Mouse (Mus musculus): ENCODE measurements around the gene Lrba. TPM values are rescaled to one million over a fixed set of nuclear protein-coding genes. Genes with fewer than 3 reads are reported as not detected.

Lrba gene
- total RNA-seq, 2 experiments from 2014 or later, result 7.5 to 13.4 TPM

DNA sequence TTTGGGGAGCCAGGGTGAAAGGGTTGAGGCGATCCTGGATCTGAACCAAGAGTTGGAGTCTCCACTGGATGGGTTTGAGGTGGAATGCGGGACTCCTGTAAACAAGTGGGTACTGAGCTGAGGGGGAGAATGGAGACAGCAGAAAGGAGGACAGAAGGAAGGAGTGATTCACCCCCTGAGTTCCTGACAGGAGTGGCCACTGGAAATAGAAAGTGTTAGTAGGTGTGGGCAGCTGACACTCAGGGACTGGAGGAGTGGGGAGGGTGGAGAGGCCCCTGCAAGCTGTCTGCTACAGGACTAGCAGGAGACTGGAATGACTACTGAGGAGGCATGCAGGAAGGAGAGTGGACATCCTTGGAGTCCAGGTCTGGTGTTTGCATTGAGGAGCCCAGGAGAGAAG is 422.3 kb downstream of the Lrba start:
- ATAC-seq (ENCODE audit: poor library complexity, severe bottlenecking), result no peak

DNA sequence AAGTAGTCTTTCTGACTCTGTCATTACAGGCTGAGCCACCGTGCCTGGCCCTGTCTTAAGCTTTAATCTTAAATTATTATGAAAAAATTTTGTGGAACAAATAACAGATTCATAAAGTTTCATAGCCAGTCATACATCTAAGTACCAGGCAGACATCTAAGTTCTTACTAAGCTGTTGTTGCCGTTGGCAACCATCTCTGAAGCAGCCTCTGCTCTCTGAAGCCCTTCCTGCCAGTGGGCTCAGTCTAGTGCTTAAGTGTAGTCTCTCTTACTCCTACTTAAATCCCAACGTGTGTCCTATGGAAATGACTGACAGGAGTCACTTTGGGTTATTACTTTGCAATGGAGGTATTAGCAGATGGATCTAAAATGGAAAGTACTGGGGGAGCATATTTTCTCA is 426.5 kb downstream of the Lrba start:
- ATAC-seq (ENCODE audit: poor library complexity, severe bottlenecking), result no peak

DNA sequence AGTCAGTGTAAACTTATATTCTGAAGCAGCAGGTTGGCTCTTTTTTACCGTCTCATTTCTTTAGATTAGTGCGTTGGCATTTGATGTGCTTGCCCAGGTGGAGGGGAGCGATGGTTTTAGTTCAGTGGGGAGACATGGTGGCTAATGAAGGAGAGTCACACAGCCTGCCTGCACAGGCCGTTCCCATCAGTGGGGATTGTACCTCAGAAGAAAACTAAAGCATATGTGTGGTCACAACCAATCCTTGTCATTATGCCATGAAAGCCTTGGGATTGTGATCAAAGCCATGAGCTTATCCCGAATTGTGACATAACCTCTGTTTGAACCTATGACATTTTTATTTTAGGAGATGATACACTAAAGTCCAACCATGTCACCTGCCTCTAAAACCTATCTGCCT is 434.8 kb downstream of the Lrba start:
- ATAC-seq (ENCODE audit: poor library complexity, severe bottlenecking), result no peak

DNA sequence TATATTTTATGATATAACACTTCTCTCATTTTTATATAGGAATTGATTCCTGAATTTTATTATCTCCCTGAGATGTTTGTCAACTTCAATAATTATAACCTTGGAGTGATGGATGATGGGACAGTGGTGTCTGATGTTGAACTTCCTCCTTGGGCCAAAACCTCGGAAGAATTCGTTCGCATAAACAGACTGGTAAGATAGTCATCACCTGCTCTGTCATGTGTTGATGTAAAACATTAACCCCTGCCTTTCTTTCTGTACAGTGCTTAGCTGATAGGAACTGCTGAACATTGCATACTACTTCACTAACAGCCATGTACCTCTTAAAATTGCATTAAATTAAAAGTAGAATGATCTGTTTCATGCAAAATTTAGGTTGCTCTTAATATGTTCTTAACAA is 439.9 kb downstream of the Lrba start:
- no peak for ATAC-seq (ENCODE audit: poor library complexity, severe bottlenecking)

DNA sequence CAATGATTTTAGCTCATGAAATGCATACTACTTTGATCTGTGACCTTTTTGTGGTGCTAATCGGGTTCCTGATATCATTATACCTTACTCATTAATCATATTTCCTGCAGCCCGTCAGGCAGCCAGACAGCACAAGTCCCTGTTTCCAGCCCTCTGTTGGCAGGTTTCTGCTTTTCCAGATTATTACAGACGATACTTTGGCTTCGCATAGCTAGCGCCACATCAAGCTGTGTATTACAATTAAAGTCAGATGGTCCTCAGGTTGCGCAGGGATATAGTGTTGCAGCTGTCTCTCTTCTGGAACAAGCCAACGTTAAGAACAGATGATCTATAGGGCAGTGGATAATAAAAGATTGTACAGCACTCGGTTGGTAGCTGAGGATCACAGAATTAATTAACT is 443.7 kb downstream of the Lrba start:
- ATAC-seq (ENCODE audit: poor library complexity, severe bottlenecking), result no peak

DNA sequence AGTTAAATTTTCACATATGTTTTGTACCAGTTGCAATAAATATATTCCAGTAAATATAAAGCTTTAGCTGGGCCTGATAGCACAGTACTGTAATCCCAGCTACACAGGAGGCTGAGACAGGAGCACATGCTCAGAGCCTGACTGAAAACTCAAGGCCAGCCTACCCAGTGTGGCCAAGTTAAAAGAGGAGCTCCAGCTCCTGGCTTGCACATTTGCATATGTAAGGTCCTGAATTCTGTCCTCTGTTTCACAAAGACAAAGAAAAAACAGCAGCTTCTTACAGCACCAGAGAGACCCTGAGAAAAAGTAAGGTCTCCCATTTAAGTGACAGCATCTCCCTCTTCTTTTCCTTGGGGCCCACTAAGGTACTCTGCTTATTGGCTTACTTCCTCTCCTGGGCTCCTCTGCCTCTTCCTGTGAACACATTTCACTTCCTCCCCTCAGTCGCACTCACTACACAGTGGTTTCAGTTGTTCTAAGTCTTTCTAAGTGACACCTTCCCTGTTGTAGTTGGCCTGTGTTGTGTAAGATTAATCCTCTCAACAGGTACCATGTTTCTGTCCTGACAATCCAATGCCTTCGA is 453.2 kb downstream of the Lrba start:
- ATAC-seq (ENCODE audit: poor library complexity, severe bottlenecking), result peak; percentile 89

DNA sequence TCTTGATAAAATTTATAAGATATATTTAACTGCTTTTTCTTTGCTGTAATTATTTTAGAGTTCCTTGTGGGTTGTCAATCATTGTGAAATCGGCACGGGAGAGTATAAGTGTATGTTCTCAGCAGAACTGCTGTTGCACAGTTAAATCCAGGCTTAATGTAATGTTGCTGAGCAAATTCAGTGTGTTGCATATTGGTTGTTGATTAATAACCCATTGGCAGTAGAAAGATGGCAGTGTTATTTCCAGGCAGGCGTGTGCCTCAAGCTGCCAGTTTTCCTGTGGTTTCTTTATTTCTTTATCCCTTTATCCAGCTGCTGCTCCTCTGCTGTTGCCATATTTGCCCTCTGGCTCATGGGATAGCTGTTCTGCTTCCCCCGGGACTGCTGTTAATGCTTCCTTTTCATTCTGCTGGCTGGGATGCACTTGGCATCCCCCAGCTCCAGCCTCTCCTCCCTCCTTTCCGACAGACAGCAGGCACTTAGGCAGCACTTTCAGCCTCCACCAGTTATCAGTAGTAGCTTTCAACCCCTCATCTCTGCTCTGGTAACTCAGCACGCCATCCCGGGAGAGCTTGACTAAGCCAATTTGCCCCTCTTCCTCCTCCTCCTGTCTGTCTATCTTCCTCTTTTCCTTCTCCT is 463.2 kb downstream of the Lrba start:
- ATAC-seq (ENCODE audit: poor library complexity, severe bottlenecking), result no peak

DNA sequence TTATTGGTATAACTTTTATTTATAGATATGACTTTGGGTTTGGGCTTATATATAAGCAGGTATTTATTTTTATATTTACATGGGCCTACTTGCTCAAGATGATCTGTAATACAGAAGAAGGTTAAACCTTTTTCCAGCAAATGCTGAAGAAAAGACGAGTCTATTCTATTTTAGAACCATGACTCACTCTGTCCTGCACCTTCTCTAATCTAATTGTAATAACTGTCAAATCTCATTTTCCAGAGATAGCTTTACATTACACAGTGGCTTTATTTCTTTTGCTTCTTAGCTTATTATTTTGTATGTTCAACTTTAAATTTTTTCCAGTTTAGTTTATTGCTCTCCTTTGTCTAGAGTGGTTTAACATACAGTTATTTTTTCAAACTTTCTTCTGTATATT is 464.0 kb downstream of the Lrba start:
- ATAC-seq (ENCODE audit: poor library complexity, severe bottlenecking), result no peak

DNA sequence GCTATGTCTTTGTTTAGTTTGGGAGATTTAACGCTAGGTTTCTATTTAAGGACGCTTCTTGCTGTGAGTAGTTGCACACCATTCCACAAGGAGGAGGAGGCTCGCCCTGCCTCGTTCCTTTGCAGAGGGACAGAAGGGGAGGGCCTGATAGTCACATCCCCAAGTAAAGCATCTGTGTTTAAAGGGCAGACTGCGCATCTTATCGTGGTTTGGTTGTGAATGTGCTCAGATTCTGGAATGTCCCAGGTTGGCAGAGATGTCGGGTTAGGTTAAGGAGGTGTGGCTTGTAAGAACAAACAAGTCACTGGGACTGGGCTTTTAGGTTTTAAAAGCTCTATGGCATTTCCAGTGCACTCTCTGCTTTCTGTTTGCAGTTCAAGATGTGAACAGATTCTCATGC is 464.8 kb downstream of the Lrba start:
- no peak for ATAC-seq (ENCODE audit: poor library complexity, severe bottlenecking)

DNA sequence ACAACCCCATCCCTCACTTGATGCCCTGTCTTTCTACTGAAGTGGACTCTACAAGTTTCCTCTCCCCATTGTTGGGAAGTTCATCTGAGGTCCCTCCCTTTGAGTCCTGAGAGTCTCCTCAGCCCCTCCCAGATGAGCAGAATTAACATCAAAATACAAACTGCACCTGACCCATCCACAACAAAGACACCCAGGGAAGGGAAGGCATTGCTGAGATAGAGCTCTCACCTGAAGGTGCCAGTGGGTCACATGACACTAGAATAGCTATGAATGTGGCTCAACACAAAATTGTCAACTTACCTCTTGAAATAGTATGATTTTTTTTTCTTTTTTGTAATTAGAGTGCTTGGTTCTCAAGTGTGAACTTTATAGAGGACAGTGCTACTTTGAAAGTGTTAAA is 468.3 kb downstream of the Lrba start:
- ATAC-seq (ENCODE audit: poor library complexity, severe bottlenecking), result no peak

DNA sequence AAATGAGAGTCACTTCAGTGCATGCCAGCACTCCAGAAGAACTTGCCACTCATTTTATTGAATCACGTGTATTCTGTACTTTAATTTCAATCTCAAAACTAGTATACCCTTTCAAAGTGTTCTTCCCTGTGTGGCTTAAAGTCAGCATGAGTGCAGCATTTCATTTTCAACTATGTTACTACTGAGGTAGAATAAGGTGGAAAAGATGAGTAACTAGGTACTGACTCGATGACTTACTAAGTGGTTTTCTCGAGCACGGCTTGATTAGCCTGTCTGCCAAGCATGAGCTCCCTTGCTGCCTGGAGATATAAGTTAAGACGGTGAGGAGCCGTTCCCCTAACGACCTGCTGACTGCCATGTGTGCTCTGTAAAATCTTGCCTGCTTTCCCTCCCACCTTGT is 469.1 kb downstream of the Lrba start:
- ATAC-seq (ENCODE audit: poor library complexity, severe bottlenecking), result no peak

DNA sequence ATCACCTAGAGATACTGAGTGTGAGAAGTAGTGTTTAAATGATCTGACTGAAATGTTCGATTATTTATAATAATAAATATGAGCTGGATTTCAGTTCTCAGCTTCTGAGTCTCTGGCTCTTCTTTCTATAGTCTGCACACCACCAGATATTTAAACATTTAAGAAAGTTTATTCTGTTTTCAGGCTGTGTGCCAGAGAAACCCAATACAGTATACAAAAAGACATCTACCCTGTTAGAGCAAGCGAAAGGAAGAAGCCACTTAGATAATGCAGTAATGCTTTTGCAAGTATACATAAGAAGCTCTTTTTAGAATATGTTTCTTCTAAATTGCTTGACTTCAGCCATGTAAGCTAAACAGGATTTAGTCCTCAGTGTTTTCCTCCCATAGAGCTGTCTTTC is 474.5 kb downstream of the Lrba start:
- no peak for ATAC-seq (ENCODE audit: poor library complexity, severe bottlenecking)

DNA sequence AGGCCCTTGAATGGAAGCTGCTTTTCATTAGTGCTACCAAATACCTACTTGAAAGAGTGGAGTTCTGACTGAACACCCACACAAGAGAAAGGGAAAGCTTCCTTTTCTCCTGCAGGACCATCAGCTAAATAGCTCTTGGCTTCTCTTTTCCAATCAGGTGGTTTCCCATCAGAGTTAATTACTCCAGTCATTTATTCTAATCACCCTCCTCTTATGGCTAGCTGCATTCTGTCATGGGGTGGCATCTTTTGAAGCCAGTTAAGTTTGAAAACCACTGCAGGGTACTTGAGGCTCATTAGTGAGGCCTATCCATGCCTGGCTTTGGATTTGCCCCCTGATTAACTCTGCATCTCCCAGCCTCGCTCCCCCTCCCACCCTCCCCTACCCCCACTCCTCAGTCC is 476.7 kb downstream of the Lrba start:
- ATAC-seq (ENCODE audit: poor library complexity, severe bottlenecking), result no peak

DNA sequence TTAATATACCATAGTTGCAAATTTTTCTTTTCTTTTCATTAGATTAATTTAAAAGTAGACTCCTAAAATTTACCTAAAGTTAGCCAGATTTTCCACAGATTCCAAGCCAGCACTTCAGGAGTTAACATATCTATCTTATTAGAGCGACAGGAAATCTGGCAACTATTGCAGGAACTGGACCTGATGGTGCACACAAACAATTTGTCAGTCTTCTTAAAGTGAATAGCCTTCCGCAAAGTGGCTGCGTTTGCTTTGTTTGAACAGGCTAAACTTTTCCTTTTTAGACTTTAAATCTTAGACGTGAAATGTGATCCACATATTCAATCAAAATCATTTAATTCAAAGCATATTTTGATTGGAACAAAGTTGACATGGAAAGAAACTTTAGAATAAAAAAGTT is 485.0 kb downstream of the Lrba start:
- no peak for ATAC-seq (ENCODE audit: poor library complexity, severe bottlenecking)

DNA sequence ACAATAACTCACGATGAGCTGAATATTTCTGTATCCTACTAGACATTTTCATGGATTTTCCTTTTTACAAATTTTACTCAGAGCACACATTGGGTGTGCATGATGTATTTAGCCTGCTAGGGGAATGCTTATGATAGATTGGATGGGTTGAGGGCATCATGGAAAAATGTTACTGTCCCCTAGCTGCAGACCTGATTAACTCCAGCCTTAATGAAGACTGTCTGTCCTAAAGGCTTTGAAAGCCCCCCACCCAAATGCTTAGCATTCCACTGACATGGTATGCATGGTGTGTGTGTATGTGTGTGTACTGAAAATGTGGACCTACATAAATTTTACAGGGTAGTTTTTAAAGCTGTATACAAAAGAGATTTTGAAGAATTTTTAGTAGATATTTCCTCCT is 487.1 kb downstream of the Lrba start:
- no peak for ATAC-seq (ENCODE audit: poor library complexity, severe bottlenecking)

DNA sequence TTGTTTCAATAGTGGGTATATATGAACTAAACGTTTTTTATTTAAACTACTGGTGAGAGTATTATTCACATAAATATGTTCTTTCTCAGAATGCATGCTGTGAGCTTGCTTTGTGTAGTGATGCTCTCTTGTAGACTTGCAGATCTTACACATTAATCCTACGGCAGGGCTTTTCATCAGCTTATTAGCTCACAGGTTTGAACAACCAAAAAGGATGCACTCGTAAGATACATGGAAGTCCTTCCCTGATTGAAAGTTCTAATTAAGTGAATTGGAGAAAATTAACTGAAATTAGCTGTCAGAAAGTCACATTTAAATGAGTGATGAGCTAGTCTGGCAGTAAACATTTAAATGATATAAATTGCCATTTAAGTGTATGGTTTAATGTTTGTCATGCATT is 488.3 kb downstream of the Lrba start:
- no peak for ATAC-seq (ENCODE audit: poor library complexity, severe bottlenecking)

DNA sequence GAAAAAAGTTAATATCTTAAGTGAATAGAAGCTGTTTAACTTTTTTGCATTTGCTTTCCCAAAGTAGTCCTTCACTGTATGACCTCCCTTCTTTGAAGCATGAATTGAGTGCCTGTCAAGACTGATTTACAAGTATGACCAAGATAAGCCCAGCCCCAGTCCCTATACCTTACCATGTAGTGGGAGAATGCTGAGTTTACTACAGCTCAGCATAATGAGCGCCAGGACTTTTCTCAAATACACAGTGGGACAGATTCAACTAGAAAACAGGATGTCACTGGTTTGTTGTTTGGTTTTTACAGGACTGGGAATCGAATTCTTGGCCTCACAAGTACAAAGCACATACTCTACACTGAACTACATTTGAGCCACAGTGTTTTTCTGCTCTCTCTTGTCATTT is 490.0 kb downstream of the Lrba start:
- ATAC-seq (ENCODE audit: poor library complexity, severe bottlenecking), result no peak

DNA sequence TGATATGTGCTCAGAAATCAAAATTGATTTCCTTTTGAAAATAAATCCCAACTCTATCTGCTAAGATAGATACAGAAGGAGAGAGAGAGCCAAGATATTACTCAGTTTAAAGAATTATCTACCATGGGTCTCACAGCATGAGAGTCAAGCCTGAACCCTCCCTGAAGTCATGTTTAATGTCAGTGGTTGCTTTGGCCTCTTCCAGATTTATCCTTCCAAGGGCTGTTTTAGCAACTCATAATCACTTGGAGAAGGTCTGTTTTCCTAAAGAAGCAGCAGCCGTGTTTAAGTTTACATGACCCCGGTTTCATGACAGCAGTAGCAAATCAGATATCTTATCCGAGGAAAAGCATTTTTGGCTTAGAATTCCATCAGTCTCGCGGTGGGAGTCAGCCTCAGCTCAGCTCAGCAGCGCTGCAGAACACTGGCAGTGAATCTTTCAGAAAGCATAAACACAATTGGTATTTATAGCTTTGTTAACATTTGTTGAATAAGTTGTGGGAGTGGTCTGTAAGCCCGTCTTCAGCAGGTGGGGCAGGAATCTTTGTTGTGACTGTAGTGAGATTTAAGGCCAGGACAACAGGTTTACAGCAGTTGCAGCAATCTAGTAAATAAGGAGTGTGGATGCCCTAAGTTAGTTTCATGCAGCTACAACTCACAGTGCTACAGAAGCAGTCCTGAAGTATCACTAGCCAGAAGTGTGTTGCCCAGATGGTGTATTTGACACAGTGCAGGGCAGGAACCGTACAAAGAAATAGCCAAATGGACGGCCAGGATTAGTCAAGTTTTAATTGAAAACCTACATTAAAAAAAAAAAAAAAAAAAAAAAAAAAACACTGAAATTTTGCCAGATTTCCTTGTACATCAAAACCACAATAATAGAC is 499.2 kb downstream of the Lrba start:
- ATAC-seq (ENCODE audit: poor library complexity, severe bottlenecking), result no peak

DNA sequence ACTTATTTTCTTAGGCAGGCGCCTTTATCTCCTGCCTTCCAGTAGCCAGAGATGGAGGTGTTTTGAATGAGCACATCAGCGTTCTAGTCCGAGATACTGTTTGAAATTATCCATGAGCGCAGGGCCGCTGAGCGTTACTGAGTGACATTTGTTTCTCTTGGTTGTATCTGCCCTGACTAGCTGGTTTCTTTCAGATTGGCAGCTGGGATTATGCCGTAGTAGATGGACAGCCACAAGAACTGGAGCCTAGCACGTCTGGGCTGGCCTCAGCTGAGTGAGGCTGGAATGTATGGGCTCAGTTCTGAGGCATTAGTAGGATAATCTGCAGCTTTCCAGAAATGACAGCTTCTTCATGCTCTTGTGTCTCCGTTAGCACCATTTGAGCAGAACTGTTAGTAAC is 500.6 kb downstream of the Lrba start:
- ATAC-seq (ENCODE audit: poor library complexity, severe bottlenecking), result no peak

DNA sequence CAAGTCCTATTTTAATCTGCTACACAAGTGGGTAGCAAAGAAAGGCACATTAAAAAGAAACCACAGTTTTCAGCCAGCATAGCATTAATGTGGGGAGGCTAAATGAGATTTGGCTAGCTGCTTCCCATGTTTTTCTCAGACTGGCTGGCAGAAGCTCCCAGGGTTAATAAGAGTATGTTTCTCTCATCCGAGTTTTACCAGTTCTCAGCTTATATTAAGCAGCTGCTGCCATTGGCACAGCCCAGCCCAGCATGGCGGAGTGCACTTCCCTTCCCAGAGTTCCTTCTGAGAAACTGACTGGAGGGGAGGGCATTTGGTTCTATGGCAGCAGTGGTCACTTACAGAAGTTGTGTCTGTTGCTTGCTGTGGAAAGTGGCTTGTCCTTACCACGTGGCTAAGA is 514.4 kb downstream of the Lrba start:
- no peak for ATAC-seq (ENCODE audit: poor library complexity, severe bottlenecking)

DNA sequence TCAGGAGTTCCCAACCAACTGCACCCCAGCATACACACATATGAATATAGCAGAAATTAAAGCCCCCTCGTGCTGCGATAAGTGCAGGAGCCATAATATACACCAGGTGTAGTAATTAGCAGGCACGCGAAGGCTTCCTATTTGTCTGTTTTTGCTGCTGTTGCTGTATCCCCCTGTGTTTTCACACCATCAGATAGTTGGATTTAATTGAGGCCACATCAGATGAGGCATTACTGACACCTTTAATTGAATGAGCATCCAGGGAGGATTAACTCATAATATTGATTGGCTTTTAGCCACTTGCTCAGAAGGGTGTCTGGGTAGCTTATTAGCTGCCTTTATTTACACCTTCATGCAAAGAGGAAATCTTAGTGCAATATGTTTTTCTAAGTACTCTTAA is 515.3 kb downstream of the Lrba start:
- ATAC-seq (ENCODE audit: poor library complexity, severe bottlenecking), result no peak

DNA sequence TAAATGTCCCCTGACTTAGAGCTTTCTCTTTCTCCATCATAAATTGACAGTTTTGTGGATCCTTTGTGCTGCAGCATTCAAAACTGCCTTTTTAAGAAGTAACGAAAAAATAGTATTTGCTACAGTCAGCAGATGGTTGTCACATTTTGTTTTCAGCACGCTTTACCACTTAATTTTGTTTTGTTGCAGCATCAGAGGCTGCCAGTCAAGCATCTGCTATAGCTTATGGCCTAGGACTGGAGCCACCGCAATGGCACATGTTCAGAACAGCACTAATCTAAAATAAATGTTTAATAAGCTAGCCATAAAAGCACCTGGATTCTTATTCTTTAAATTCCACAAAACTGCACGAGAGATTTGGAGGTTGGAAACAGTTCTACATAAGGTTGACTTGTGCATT is 520.9 kb downstream of the Lrba start:
- ATAC-seq (ENCODE audit: poor library complexity, severe bottlenecking), result no peak

All from megakaryocyte, adult 5-6 weeks (primary cell).